Mouse (Mus musculus) erythroblast, embryonic 14.5 days (primary cell): ENCODE results near the gene Slc22a15.

Experiments
- GATA1 ChIP-seq: IDR thresholded peaks from 2 replicates; pipeline ENCODE4 v1.6.1; 2012; ENCODE audit warnings: low read length, inconsistent platforms, mixed read lengths
- TAL1 ChIP-seq: IDR thresholded peaks from 3 replicates; pipeline ENCODE4 v1.6.1; 2012; ENCODE audit warnings: low read length, inconsistent platforms, mixed read lengths

GRCm38 (mm10) chr3:101883902-101884301, 40.4 kb downstream of the Slc22a15 start:
- no peak for TF ChIP-seq GATA1
- no peak for TF ChIP-seq TAL1
